Mouse (Mus musculus): ENCODE measurements around the gene Zap70. TPM values are rescaled to one million over a fixed set of nuclear protein-coding genes. Genes with fewer than 3 reads are reported as not detected.

Gene Zap70
- polyA plus RNA-seq, 1 experiment: not detected

GRCm38 (mm10) chr1:36800379-36801011, 38.9 kb downstream of the Zap70 start:
- Histone ChIP-seq H3K4me1 (ENCODE audit: control insufficient read depth, insufficient read depth, low read length) (no peaks in the 10 kb centered on the region), H3K4me3 (ENCODE audit: insufficient read depth, low read length) (no peak overlapping the region), H3K27ac (ENCODE audit: insufficient read depth, low read length) (no peak overlapping the region)
- TF ChIP-seq POLR2A (IDR thresholded peaks at IDR 0.05; ENCODE audit: low read depth, low read length) (no peak), CTCF (IDR thresholded peaks at IDR 0.05; ENCODE audit: borderline replicate concordance, insufficient read depth, low read length) (no peak)

- TF ChIP-seq CTCF (IDR thresholded peaks at IDR 0.05; ENCODE audit: borderline replicate concordance, insufficient read depth, low read length) (no peak), POLR2A (IDR thresholded peaks at IDR 0.05; ENCODE audit: low read depth, low read length) (no peak)
- no peak overlapping the region for H3K4me3 ChIP-seq (ENCODE audit: insufficient read depth, low read length)
These were observed 42.7 kb downstream of the Zap70 start for GRCm38 (mm10) chr1:36804259-36804658.

GRCm38 (mm10) chr1:36804833-36805232, 43.2 kb downstream of the Zap70 start:
- Histone ChIP-seq H3K27ac (ENCODE audit: insufficient read depth, low read length) (no peak overlapping the region), H3K4me1 (ENCODE audit: control insufficient read depth, insufficient read depth, low read length) (no peaks in the 10 kb centered on the region), H3K4me3 (ENCODE audit: insufficient read depth, low read length) (no peak overlapping the region)
- TF ChIP-seq CTCF (IDR thresholded peaks at IDR 0.05; ENCODE audit: borderline replicate concordance, insufficient read depth, low read length): no peak
- TF ChIP-seq POLR2A (IDR thresholded peaks at IDR 0.05; ENCODE audit: low read depth, low read length): no peak

More at GRCm38 (mm10) chr1:36804259-36804658, 42.7 kb downstream of the Zap70 start:
- H3K27ac ChIP-seq (ENCODE audit: insufficient read depth, low read length): no peak overlapping the region
- H3K4me1 ChIP-seq (ENCODE audit: control insufficient read depth, insufficient read depth, low read length): no peaks in the 10 kb centered on the region

- H3K27ac ChIP-seq (ENCODE audit: insufficient read depth, low read length): no peak overlapping the region
- no peak for TF ChIP-seq POLR2A (IDR thresholded peaks at IDR 0.05; ENCODE audit: low read depth, low read length)
- TF ChIP-seq CTCF (IDR thresholded peaks at IDR 0.05; ENCODE audit: borderline replicate concordance, insufficient read depth, low read length): no peak
- no peak overlapping the region for H3K4me3 ChIP-seq (ENCODE audit: insufficient read depth, low read length)
- H3K4me1 ChIP-seq (ENCODE audit: control insufficient read depth, insufficient read depth, low read length): no peaks in the 10 kb centered on the region
These were observed 44.7 kb downstream of the Zap70 start for GRCm38 (mm10) chr1:36806181-36806905.

GRCm38 (mm10) chr1:36807086-36807485, 45.5 kb downstream of the Zap70 start:
- Histone ChIP-seq H3K27ac (ENCODE audit: insufficient read depth, low read length) (no peak overlapping the region), H3K4me1 (ENCODE audit: control insufficient read depth, insufficient read depth, low read length) (no peaks in the 10 kb centered on the region), H3K4me3 (ENCODE audit: insufficient read depth, low read length) (no peak overlapping the region)
- TF ChIP-seq POLR2A (IDR thresholded peaks at IDR 0.05; ENCODE audit: low read depth, low read length) (no peak), CTCF (IDR thresholded peaks at IDR 0.05; ENCODE audit: borderline replicate concordance, insufficient read depth, low read length) (no peak)

- H3K4me1 ChIP-seq (ENCODE audit: control insufficient read depth, insufficient read depth, low read length): no peaks in the 10 kb centered on the region
- H3K27ac ChIP-seq (ENCODE audit: insufficient read depth, low read length): no peak overlapping the region
- TF ChIP-seq POLR2A (IDR thresholded peaks at IDR 0.05; ENCODE audit: low read depth, low read length): no peak
- no peak for TF ChIP-seq CTCF (IDR thresholded peaks at IDR 0.05; ENCODE audit: borderline replicate concordance, insufficient read depth, low read length)
- H3K4me3 ChIP-seq (ENCODE audit: insufficient read depth, low read length): no peak overlapping the region
These were observed 46.4 kb downstream of the Zap70 start for GRCm38 (mm10) chr1:36807782-36808565.

- no peaks in the 10 kb centered on the region for H3K4me1 ChIP-seq (ENCODE audit: control insufficient read depth, insufficient read depth, low read length)
- no peak overlapping the region for H3K4me3 ChIP-seq (ENCODE audit: insufficient read depth, low read length)
- TF ChIP-seq CTCF (IDR thresholded peaks at IDR 0.05; ENCODE audit: borderline replicate concordance, insufficient read depth, low read length) (no peak), POLR2A (IDR thresholded peaks at IDR 0.05; ENCODE audit: low read depth, low read length) (no peak)
- no peak overlapping the region for H3K27ac ChIP-seq (ENCODE audit: insufficient read depth, low read length)
These were observed 50.2 kb downstream of the Zap70 start for GRCm38 (mm10) chr1:36811806-36812205.

GRCm38 (mm10) chr1:36813415-36813814, 51.8 kb downstream of the Zap70 start:
- Histone ChIP-seq H3K4me1 (ENCODE audit: control insufficient read depth, insufficient read depth, low read length) (no peaks in the 10 kb centered on the region), H3K27ac (ENCODE audit: insufficient read depth, low read length) (no peak overlapping the region), H3K4me3 (ENCODE audit: insufficient read depth, low read length) (no peak overlapping the region)
- TF ChIP-seq CTCF (IDR thresholded peaks at IDR 0.05; ENCODE audit: borderline replicate concordance, insufficient read depth, low read length) (no peak), POLR2A (IDR thresholded peaks at IDR 0.05; ENCODE audit: low read depth, low read length) (no peak)

GRCm38 (mm10) chr1:36814271-36814903, 52.8 kb downstream of the Zap70 start:
- TF ChIP-seq CTCF (IDR thresholded peaks at IDR 0.05; ENCODE audit: borderline replicate concordance, insufficient read depth, low read length) (no peak), POLR2A (IDR thresholded peaks at IDR 0.05; ENCODE audit: low read depth, low read length) (no peak)
- H3K4me3 ChIP-seq (ENCODE audit: insufficient read depth, low read length): no peak overlapping the region
- no peak overlapping the region for H3K27ac ChIP-seq (ENCODE audit: insufficient read depth, low read length)
- no peaks in the 10 kb centered on the region for H3K4me1 ChIP-seq (ENCODE audit: control insufficient read depth, insufficient read depth, low read length)

Data from embryonic fibroblast, embryonic 13.5 days (primary cell).